Mouse (Mus musculus) hindbrain, embryonic 14.5 days (tissue): Measurements from ENCODE around the gene Mrpl37. TPM values are rescaled to one million over a fixed set of nuclear protein-coding genes. Genes with fewer than 3 reads are reported as not detected.
A peak's percentile ranks its signal among the peaks of the same experiment; 100 is the strongest.
"Not testable (repeated sequence)": the region's sequence is repeated elsewhere in the genome, so short reads cannot be mapped to it uniquely, and the experiment has no call there.

Experiments used
- ATAC-seq: fragments of 200-750 bp; cut with Nextera tagmentation; 2 replicates; pipeline ENCODE4 v1.8.0; 2017; ENCODE audit warnings: moderate number of reproducible peaks, mild to moderate bottlenecking, moderate TSS enrichment, moderate library complexity; ENCODE audit not compliant: low FRiP score
- DNase-seq: peaks from one replicate; pipeline ENCODE4 v3.0.0-alpha.2; 2015; ENCODE audit warnings: low spot score
- H3K27ac ChIP-seq: fragments of 300-500 bp; sonication (generic); 2 replicates; pipeline ENCODE4 v1.5.1; 2014; ENCODE audit warnings: mild to moderate bottlenecking, moderate library complexity
- H3K27me3 ChIP-seq: fragments of 300-500 bp; sonication (generic); 2 replicates; pipeline ENCODE4 v1.6.1; 2014; ENCODE audit warnings: mild to moderate bottlenecking, low read length, mixed read lengths; ENCODE audit not compliant: control insufficient read depth, insufficient read depth
- H3K36me3 ChIP-seq: fragments of 300-500 bp; sonication (generic); replicated peaks from 2 replicates; pipeline ENCODE4 v1.6.1; 2014; ENCODE audit not compliant: control insufficient read depth, insufficient read depth
- H3K4me1 ChIP-seq: fragments of 300-500 bp; sonication (generic); replicated peaks from 2 replicates; pipeline ENCODE4 v1.6.1; 2014; ENCODE audit warnings: antibody characterized with exemption, low read length, mixed read lengths; ENCODE audit not compliant: control insufficient read depth, insufficient read depth
- H3K4me2 ChIP-seq: fragments of 300-500 bp; sonication (generic); replicated peaks from 2 replicates; pipeline ENCODE4 v1.6.1; 2014; ENCODE audit warnings: mild to moderate bottlenecking, moderate library complexity
- H3K4me3 ChIP-seq: fragments of 300-500 bp; sonication (generic); replicated peaks from 2 replicates; pipeline ENCODE4 v1.5.1; 2014; ENCODE audit warnings: mild to moderate bottlenecking, low read length
- H3K9ac ChIP-seq: fragments of 300-500 bp; sonication (generic); 2 replicates; pipeline ENCODE4 v1.6.1; 2014
- H3K9me3 ChIP-seq: fragments of 300-500 bp; sonication (generic); 2 replicates; pipeline ENCODE4 v1.6.1; 2016; ENCODE audit warnings: low read length; ENCODE audit not compliant: control insufficient read depth
- WGBS: fragments of 180-500 bp; shearing (Covaris S2); extraction: QIAGEN DNeasy Blood & Tissue Kit; methylation state at CpG from one replicate; pipeline ENCODE4 v1.1.7; 2014; 5-methylcytosine and 5-hydroxymethylcytosine counted together
- polyA plus RNA-seq: library from polyadenylated mRNA; unstranded; fragments of >200 nt; fragmentation: Nextera tagmentation; extraction: Ambion mirVana; gene quantifications from 2 replicates; pipeline ENCODE4 v1.2.1, GENCODE M21; 2014

Gene Mrpl37
- polyA plus RNA-seq: 86.2 and 89.8 TPM in 2 replicates

DNA sequence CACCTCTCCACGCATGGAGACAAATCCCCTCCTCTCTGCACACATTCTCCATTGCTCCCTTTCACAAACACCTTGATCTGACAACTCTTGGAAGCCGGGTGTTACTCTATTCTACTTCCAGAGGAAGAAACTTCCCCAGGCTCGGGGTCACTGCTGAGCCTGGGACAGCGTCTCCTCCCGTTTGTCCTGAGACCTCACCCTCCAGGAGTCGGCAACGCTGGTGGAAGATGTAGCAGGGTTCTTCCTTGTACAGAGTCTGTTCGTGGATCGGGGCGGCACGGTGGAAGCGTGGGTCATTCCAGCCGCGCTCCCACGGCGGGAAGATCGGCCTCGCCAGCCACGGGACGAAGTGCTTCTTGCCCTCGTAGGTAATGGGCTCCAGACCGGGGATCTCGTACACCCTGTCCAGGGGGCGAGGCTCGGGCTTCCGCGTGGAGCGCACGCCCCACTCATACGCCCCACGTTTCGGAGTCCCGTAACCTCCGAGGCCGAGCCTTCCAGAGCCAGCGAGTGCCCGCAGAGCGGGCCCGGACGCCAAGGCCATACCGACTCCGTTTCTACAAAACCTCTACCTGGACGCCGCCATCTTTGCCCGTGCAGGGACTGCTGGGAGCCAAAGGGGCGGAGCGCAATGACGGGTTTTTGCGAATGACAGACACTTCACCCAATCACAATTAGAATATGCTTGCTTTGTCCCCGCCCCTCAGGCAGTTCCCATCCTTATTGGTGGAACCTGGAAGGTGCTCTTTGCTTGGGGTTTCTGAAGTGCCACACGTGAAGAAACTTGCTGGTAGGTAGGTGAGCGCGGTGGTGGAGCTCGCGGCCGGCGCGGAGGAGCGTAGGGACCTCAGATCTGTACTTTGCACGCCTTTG is at the start of gene Mrpl37, which contains the start of gene Cyb5rl:
TSS of gene Mrpl37 (minus strand) at position 617 of the 873 bp plus-strand sequence.
TSS of gene Cyb5rl (plus strand) at position 737 of the 873 bp plus-strand sequence.
- peak within 1 kb of the TSS; percentile 82 for H3K9ac ChIP-seq
- ATAC-seq: peak; percentile 99
- DNase-seq: peak; percentile 99
- H3K27ac ChIP-seq: no peak within 1 kb of the TSS
- peaks cover 15% of the 10 kb centered on the region for H3K4me1 ChIP-seq
- H3K9me3 ChIP-seq: no peaks in the 10 kb centered on the region
- no peaks in the 10 kb centered on the region for H3K27me3 ChIP-seq
- H3K36me3 ChIP-seq: peaks cover 33% of the 10 kb centered on the region
- WGBS: under 1% methylated on average over 60 of the region's 60 CpGs
- H3K4me2 ChIP-seq: peak within 1 kb of the TSS; percentile 98
- H3K4me3 ChIP-seq: peak within 1 kb of the TSS; percentile 90

DNA sequence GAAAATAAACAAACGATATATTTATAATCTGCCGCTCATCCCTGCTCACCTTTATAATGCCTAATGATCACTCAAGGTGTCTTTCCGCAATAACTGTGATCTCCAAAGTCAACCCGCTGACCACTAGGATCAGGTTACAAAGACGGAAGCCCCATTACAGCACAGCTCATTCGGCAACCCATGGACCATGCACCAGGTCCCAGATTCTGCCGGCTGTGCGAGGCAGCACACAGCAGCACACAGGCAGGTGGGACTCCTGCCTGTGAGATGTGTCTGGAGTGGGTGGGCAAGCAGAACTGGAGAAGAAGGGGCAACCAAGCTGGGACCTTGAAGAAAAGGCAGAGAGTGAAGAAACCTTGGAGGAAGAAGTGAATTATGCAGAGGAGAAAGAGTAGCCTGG is 47.6 kb upstream of the Mrpl37 start:
- H3K36me3 ChIP-seq: no peaks in the 10 kb centered on the region
- 64% methylated on average over 8 of the region's 8 CpGs for WGBS
- no peak for ATAC-seq
- no peaks in the 10 kb centered on the region for H3K9me3 ChIP-seq
- no peaks in the 10 kb centered on the region for H3K4me1 ChIP-seq
- no peak overlapping the region for H3K9ac ChIP-seq
- H3K4me2 ChIP-seq: no peak overlapping the region
- no peak overlapping the region for H3K27ac ChIP-seq
- H3K4me3 ChIP-seq: no peak overlapping the region
- DNase-seq: no peak
- H3K27me3 ChIP-seq: no peaks in the 10 kb centered on the region

GRCm38 (mm10) chr4:107109181-107109580 is 42.5 kb upstream of the Mrpl37 start:
- H3K4me1 ChIP-seq: peaks cover 13% of the 10 kb centered on the region
- not testable (repeated sequence) for H3K27ac ChIP-seq, DNase-seq, H3K9ac ChIP-seq, H3K9me3 ChIP-seq, H3K4me3 ChIP-seq, ATAC-seq, H3K4me2 ChIP-seq, H3K27me3 ChIP-seq, H3K36me3 ChIP-seq
- WGBS: 94% methylated on average over 6 of the region's 6 CpGs

DNA sequence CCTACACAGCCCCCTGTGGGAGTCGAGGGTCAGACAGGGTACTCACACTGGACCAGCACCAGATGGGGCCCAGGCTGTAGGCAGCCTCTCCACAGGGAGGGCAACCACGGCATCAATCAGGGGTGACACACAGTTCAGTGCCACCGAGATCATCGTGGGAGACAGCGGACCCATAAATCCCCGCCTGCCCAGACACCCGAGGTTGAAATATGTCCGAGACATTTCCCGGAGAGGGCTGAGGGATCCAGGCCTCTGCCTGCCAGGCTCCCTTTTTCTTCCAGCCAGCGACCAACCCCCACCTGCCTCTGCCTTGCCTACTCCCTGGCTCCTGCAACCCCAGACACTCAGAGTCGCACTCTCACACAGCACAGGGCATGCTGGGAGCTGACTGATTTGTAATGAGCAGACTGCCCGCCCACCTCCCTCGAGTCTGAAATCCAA is 41.6 kb upstream of the Mrpl37 start:
- DNase-seq (peak; percentile 29), ATAC-seq (peak; percentile 56; the same call in 1 of the 2 replicates)
- WGBS: 23% methylated on average over 13 of the region's 13 CpGs
- no peaks in the 10 kb centered on the region for H3K9me3 ChIP-seq
- H3K9ac ChIP-seq: no peak overlapping the region
- no peaks in the 10 kb centered on the region for H3K27me3 ChIP-seq
- H3K4me2 ChIP-seq: no peak overlapping the region
- H3K4me1 ChIP-seq: peaks cover 13% of the 10 kb centered on the region
- H3K4me3 ChIP-seq: no peak overlapping the region
- no peaks in the 10 kb centered on the region for H3K36me3 ChIP-seq
- 0 out of 2 replicates have a peak overlapping the region, but pooled peaks have one; percentile 51 for H3K27ac ChIP-seq

- Histone ChIP-seq H3K9ac (no peak overlapping the region), H3K4me3 (no peak overlapping the region), H3K9me3 (no peaks in the 10 kb centered on the region), H3K27me3 (no peaks in the 10 kb centered on the region), H3K4me1 (peaks cover 13% of the 10 kb centered on the region), H3K36me3 (no peaks in the 10 kb centered on the region), H3K27ac (no peak overlapping the region), H3K4me2 (no peak overlapping the region)
- DNase-seq (no peak), ATAC-seq (no peak)
- WGBS: 90% methylated on average over 16 of the region's 16 CpGs
Measured at GRCm38 (mm10) chr4:107106777-107107176, 40.1 kb upstream of the Mrpl37 start.

DNA sequence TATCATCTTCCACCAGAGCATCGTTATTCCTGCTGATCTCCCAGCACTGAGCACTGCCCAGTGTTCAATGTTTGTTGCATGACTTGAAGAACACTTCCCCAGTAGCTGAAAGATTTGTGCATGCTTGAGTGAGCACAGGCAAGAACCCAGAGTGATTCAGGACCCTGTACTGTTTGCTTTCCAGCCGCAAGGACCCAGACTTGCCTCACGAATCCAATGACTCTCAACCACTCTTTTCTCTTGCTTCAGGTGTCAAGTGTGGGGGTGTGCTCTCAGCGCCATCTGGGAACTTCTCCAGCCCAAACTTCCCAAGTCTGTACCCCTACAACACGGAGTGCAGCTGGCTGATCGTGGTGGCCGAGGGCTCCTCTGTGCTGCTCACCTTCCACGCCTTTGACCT is 35.6 kb upstream of the Mrpl37 start:
- no peaks in the 10 kb centered on the region for H3K36me3 ChIP-seq
- WGBS: 80% methylated on average over 8 of the region's 8 CpGs
- H3K4me2 ChIP-seq: no peak overlapping the region
- H3K9me3 ChIP-seq: no peaks in the 10 kb centered on the region
- ATAC-seq: no peak
- H3K27me3 ChIP-seq: no peaks in the 10 kb centered on the region
- no peak overlapping the region for H3K9ac ChIP-seq
- DNase-seq: no peak
- H3K4me1 ChIP-seq: peaks cover 7% of the 10 kb centered on the region
- no peak overlapping the region for H3K27ac ChIP-seq
- no peak overlapping the region for H3K4me3 ChIP-seq

- Histone ChIP-seq H3K4me3 (no peak overlapping the region), H3K9me3 (no peaks in the 10 kb centered on the region), H3K36me3 (no peaks in the 10 kb centered on the region), H3K9ac (no peak overlapping the region), H3K4me1 (peaks cover 22% of the 10 kb centered on the region), H3K4me2 (no peak overlapping the region), H3K27me3 (no peaks in the 10 kb centered on the region), H3K27ac (no peak overlapping the region)
- 69% methylated on average over 17 of the region's 17 CpGs for WGBS
- no peak for ATAC-seq
- DNase-seq: no peak
Measured at GRCm38 (mm10) chr4:107098791-107099525, 32.3 kb upstream of the Mrpl37 start.

DNA sequence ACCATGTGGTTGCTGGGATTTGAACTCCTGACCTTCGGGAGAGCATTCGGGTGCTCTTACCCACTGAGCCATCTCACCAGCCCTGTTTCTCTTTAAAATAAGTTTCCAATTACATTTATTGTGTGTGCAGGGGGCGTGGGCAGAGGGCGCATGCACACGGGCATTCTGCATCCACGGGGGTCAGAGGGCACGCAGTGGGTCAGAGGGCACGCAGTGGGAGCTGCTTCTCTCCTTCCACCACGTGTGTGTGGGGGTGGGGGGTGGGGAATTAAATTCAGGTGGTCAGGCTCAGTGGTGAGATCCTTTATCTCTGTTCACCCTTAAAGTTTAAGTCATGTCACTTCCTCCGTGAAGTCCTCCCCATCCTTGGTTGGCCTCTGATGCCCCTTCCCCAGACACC is 31.7 kb upstream of the Mrpl37 start:
- WGBS: 71% methylated on average over 10 of the region's 10 CpGs
- ATAC-seq (no peak), DNase-seq (no peak)
- H3K9me3 ChIP-seq: no peaks in the 10 kb centered on the region
- no peak overlapping the region for H3K4me3 ChIP-seq
- no peak overlapping the region for H3K9ac ChIP-seq
- H3K4me2 ChIP-seq: no peak overlapping the region
- H3K4me1 ChIP-seq: peaks cover 22% of the 10 kb centered on the region
- no peak overlapping the region for H3K27ac ChIP-seq
- H3K27me3 ChIP-seq: no peaks in the 10 kb centered on the region
- H3K36me3 ChIP-seq: no peaks in the 10 kb centered on the region

DNA sequence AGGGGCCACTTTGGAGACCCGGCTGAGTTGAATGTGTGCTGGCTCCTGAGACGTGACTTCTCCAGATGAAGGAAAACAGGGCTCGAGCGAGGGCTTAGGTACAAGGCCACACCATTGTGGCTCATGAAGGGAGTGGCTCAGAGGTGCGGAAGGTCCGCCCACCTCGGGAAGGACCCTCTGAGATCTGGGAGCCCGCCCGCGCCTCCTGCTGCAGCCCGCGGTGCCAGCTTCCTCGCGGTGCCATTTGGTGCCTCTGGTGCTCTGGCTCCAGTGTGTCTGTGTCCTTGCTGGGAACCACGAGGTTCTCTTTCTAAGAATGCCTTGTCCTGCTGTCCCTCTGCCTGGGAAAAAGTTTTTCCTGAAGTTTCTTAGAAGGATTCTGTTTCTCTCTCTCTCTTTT is 31.2 kb upstream of the Mrpl37 start:
- H3K27ac ChIP-seq: no peak overlapping the region

More for the DNA sequence above, 31.2 kb upstream of the Mrpl37 start:
- ATAC-seq (no peak), DNase-seq (no peak)
- Histone ChIP-seq H3K9ac (no peak overlapping the region), H3K4me3 (no peak overlapping the region), H3K4me1 (peaks cover 22% of the 10 kb centered on the region), H3K4me2 (no peak overlapping the region), H3K9me3 (no peaks in the 10 kb centered on the region), H3K36me3 (no peaks in the 10 kb centered on the region), H3K27me3 (no peaks in the 10 kb centered on the region)
- WGBS: 56% methylated on average over 15 of the region's 15 CpGs
